ENCODE assay signal across 10 mouse cellular contexts in genomic region chr1:120341811-120342370, GRCm38 (mm10). TPM values are rescaled to one million over a fixed set of nuclear protein-coding genes. Genes with fewer than 3 reads are reported as not detected.
DNase-seq lines count a peak whose midpoint lies in the region; ATAC-seq and TF ChIP-seq lines count a peak whose summit lies in the region.
"Had no signal": no experiment of that assay in that cellular context is flagged by ENCODE, and none has a peak within 500 bp of the region (broad histone marks: within the 10 kb centered on the region; RNA-seq: fewer than 3 reads in every experiment).

No protein-coding gene starts in this region.

- no peak for TF ChIP-seq CTCF in kidney, postnatal 0 days (IDR thresholded peaks at IDR 0.05; ENCODE audit: low read depth)

- DNase-seq in kidney, postnatal 0 days (ENCODE audit: low spot score) = no peak
- DNase-seq in kidney, postnatal 4 days = no peak
- DNase-seq in forebrain, embryonic 11.5 days (ENCODE audit: low spot score) = no peak
- DNase-seq in limb, embryonic 11.5 days (ENCODE audit: low spot score) = peak; percentile 31
- DNase-seq in left cerebral cortex, adult 9 months (ENCODE audit: low spot score in 2 of 2) = no peak
- no peak for DNase-seq in right cerebral cortex, postnatal 36 days (ENCODE audit: low spot score in 2 of 2)
- no peak for DNase-seq in left cerebral cortex, postnatal 25 days (ENCODE audit: low spot score in 2 of 2)

- peaks cover 59% of the 10 kb centered on the region for H3K27me3 ChIP-seq in kidney, postnatal 0 days (ENCODE audit: insufficient read depth, low read length)
- H3K27me3 ChIP-seq in forebrain, embryonic 11.5 days (ENCODE audit: control insufficient read depth, insufficient read depth, low read length) = peaks cover 66% of the 10 kb centered on the region
- H3K27me3 ChIP-seq in limb, embryonic 11.5 days (ENCODE audit: control insufficient read depth, insufficient read depth, low read length) = peaks cover 70% of the 10 kb centered on the region
- H3K27me3 ChIP-seq in neural tube, embryonic 14.5 days (ENCODE audit: control insufficient read depth, insufficient read depth, low read length) = peaks cover 58% of the 10 kb centered on the region

- H3K36me3 ChIP-seq in kidney, postnatal 0 days (ENCODE audit: insufficient read depth, low read length) = no peaks in the 10 kb centered on the region
- H3K36me3 ChIP-seq in forebrain, embryonic 11.5 days (ENCODE audit: control insufficient read depth, insufficient read depth, low read length) = no peaks in the 10 kb centered on the region
- H3K36me3 ChIP-seq in limb, embryonic 11.5 days (ENCODE audit: control insufficient read depth, insufficient read depth, low read length) = no peaks in the 10 kb centered on the region
- no peaks in the 10 kb centered on the region for H3K36me3 ChIP-seq in neural tube, embryonic 14.5 days (ENCODE audit: control insufficient read depth, insufficient read depth, low read length)

- no peak for ATAC-seq in kidney, postnatal 0 days (replicated peaks; ENCODE audit: low FRiP score, low read depth)
- ATAC-seq in forebrain, embryonic 11.5 days (replicated peaks; ENCODE audit: low FRiP score) = no peak; the same call in 1 of the 2 replicates
- ATAC-seq in limb, embryonic 11.5 days (ENCODE audit: insufficient number of reproducible peaks, low FRiP score, low TSS enrichment, low read depth) = no peak; the same call in 1 of the 2 replicates
- no peak; the same call in 1 of the 2 replicates for ATAC-seq in neural tube, embryonic 14.5 days (ENCODE audit: low read depth)

- H3K9me3 ChIP-seq in kidney, postnatal 0 days (replicated peaks; ENCODE audit: low read length) = no peaks in the 10 kb centered on the region
- no peaks in the 10 kb centered on the region for H3K9me3 ChIP-seq in forebrain, embryonic 11.5 days (ENCODE audit: control insufficient read depth, low read length)
- no peaks in the 10 kb centered on the region for H3K9me3 ChIP-seq in limb, embryonic 11.5 days (ENCODE audit: control insufficient read depth, low read length)
- H3K9me3 ChIP-seq in neural tube, embryonic 14.5 days (ENCODE audit: control insufficient read depth, low read length) = no peaks in the 10 kb centered on the region

- intact Hi-C loops in left cerebral cortex, postnatal 25 days (cut with DNase I) = loop anchor here (5.0 kb wide), 1 partner anchor 145 kb away; no protein-coding TSS in a partner anchor

- H3K4me2 ChIP-seq in kidney, postnatal 0 days (ENCODE audit: low read length) = peak overlapping the region; percentile 51
- H3K4me2 ChIP-seq in forebrain, embryonic 11.5 days (ENCODE audit: low read depth, low read length, severe bottlenecking) = peak overlapping the region; percentile 38
- H3K4me2 ChIP-seq in limb, embryonic 11.5 days (ENCODE audit: low read depth, severe bottlenecking) = peak overlapping the region; percentile 47
- peak overlapping the region; percentile 32; the same call in 1 of the 2 replicates for H3K4me2 ChIP-seq in neural tube, embryonic 14.5 days (ENCODE audit: low read depth, low read length)

- H3K9ac ChIP-seq in kidney, postnatal 0 days (ENCODE audit: low read depth, low read length) = no peak overlapping the region
- no peak overlapping the region for H3K9ac ChIP-seq in forebrain, embryonic 11.5 days (ENCODE audit: low read length)
- H3K9ac ChIP-seq in limb, embryonic 11.5 days (ENCODE audit: low read length) = no peak overlapping the region
- H3K9ac ChIP-seq in neural tube, embryonic 14.5 days (replicated peaks; ENCODE audit: low read depth, low read length) = no peak overlapping the region

- no peak overlapping the region for H3K27ac ChIP-seq in kidney, postnatal 0 days
- H3K27ac ChIP-seq in forebrain, embryonic 11.5 days (ENCODE audit: low read depth, low read length) = no peak overlapping the region
- H3K27ac ChIP-seq in limb, embryonic 11.5 days (replicated peaks; ENCODE audit: low read depth, low read length) = no peak overlapping the region
- no peak overlapping the region for H3K27ac ChIP-seq in neural tube, embryonic 14.5 days (ENCODE audit: low read depth, low read length)

- peak overlapping the region; percentile 21 for H3K4me3 ChIP-seq in kidney, postnatal 0 days (replicated peaks; ENCODE audit: low read depth, low read length)
- H3K4me3 ChIP-seq in forebrain, embryonic 11.5 days (ENCODE audit: low read depth, low read length) = peak overlapping the region; percentile 21
- H3K4me3 ChIP-seq in limb, embryonic 11.5 days (ENCODE audit: low read depth, low read length) = peak overlapping the region; percentile 18; the same call in 1 of the 2 replicates
- H3K4me3 ChIP-seq in neural tube, embryonic 14.5 days (ENCODE audit: low read depth, low read length) = peak overlapping the region; percentile 3; the same call in 1 of the 2 replicates

- 2% methylated on average over 17 of the region's 17 CpGs for WGBS in kidney, postnatal 0 days
- 3% methylated on average over 17 of the region's 17 CpGs for WGBS in forebrain, embryonic 11.5 days
- 1% methylated on average over 17 of the region's 17 CpGs for WGBS in limb, embryonic 11.5 days
- WGBS in neural tube, embryonic 14.5 days = 2% methylated on average over 17 of the region's 17 CpGs

- H3K4me1 ChIP-seq in kidney, postnatal 0 days (replicated peaks; ENCODE audit: insufficient read depth, low read length) = peaks cover 4% of the 10 kb centered on the region; the same call in 1 of the 2 replicates
- H3K4me1 ChIP-seq in forebrain, embryonic 11.5 days (replicated peaks; ENCODE audit: control insufficient read depth, insufficient read depth, low read length) = peaks cover 14% of the 10 kb centered on the region; the same call in 1 of the 2 replicates
- peaks cover 12% of the 10 kb centered on the region; the same call in 1 of the 2 replicates for H3K4me1 ChIP-seq in limb, embryonic 11.5 days (ENCODE audit: control insufficient read depth, insufficient read depth, low read length)
- H3K4me1 ChIP-seq in neural tube, embryonic 14.5 days (ENCODE audit: control insufficient read depth, insufficient read depth, low read length) = peaks cover 16% of the 10 kb centered on the region; the same call in 1 of the 2 replicates

RNA-seq across cellular contexts. Expression of gene C1ql2, which starts 1.5 kb away (rescaled TPM):
- 0.09 TPM in 1 of 2 replicates, not detected in the other for polyA plus RNA-seq in kidney, postnatal 0 days (2015; fragmentation: Nextera tagmentation; extraction: Ambion mirVana)
- not detected in 2 replicates for polyA plus RNA-seq in forebrain, embryonic 11.5 days (2014; fragmentation: Nextera tagmentation; extraction: Ambion mirVana)
- polyA plus RNA-seq in limb, embryonic 11.5 days (2014; fragmentation: Nextera tagmentation; extraction: Ambion mirVana) = not detected in 2 replicates
- polyA plus RNA-seq in neural tube, embryonic 14.5 days (2014; fragmentation: Nextera tagmentation; extraction: Ambion mirVana) = 0.99 and 1.0 TPM in 2 replicates
- total RNA-seq in left cerebral cortex, postnatal 25 days (2021) = 1 to 10 TPM; 2.9 to 3.0 TPM
- total RNA-seq: heart, postnatal 4 days; MEL had no signal
